Mouse (Mus musculus) cortical plate, adult 2 months (tissue): ENCODE data around the gene Tcf7l2.

Experiments
- CTCF ChIP-seq: fragments of 200-500 bp; IDR thresholded peaks from 2 replicates; pipeline ENCODE4 v1.5.1; 2011; ENCODE audit warnings: mild to moderate bottlenecking, control low read depth, low read length; ENCODE audit not compliant: insufficient read depth; ENCODE audit errors: extremely low read depth
- POLR2A ChIP-seq: fragments of 200-500 bp; IDR thresholded peaks from 2 replicates; pipeline ENCODE4 v1.6.1; 2011; ENCODE audit warnings: mild to moderate bottlenecking, low read length, control low read depth; ENCODE audit not compliant: insufficient read depth; ENCODE audit errors: extremely low read depth

GRCm38 (mm10) chr19:55836930-55837687 is 95.5 kb downstream of the Tcf7l2 start:
- TF ChIP-seq CTCF = no peak
- TF ChIP-seq POLR2A = no peak
